Comparison of ENCODE assay signal across 9 mouse cellular contexts in genomic region chrX:155622961-155623599, GRCm38 (mm10). TPM values are rescaled to one million over a fixed set of nuclear protein-coding genes. Genes with fewer than 3 reads are reported as not detected.
DNase-seq lines count a peak whose midpoint lies in the region; ATAC-seq and TF ChIP-seq lines count a peak whose summit lies in the region.
"Had no signal": no experiment of that assay in that cellular context is flagged by ENCODE, and none has a peak within 500 bp of the region (broad histone marks: within the 10 kb centered on the region; RNA-seq: fewer than 3 reads in every experiment).

No protein-coding gene starts in this region.

- no peak overlapping the region for H3K27ac ChIP-seq in kidney, embryonic 14.5 days (ENCODE audit: low read depth, low read length)
- H3K27ac ChIP-seq in forebrain, embryonic 12.5 days, result no peak overlapping the region
- peak overlapping the region; percentile 25; the same call in 1 of the 2 replicates for H3K27ac ChIP-seq in midbrain, embryonic 12.5 days (replicated peaks)

- H3K4me1 ChIP-seq in kidney, embryonic 14.5 days (ENCODE audit: control insufficient read depth, insufficient read depth, low read length), result no peaks in the 10 kb centered on the region
- H3K4me1 ChIP-seq in forebrain, embryonic 12.5 days, result no peaks in the 10 kb centered on the region
- H3K4me1 ChIP-seq in midbrain, embryonic 12.5 days, result no peaks in the 10 kb centered on the region

- no peaks in the 10 kb centered on the region for H3K36me3 ChIP-seq in kidney, embryonic 14.5 days (ENCODE audit: control insufficient read depth, insufficient read depth, low read length)
- H3K36me3 ChIP-seq in forebrain, embryonic 12.5 days (replicated peaks), result no peaks in the 10 kb centered on the region
- no peaks in the 10 kb centered on the region for H3K36me3 ChIP-seq in midbrain, embryonic 12.5 days

- TF ChIP-seq CTCF in brain, embryonic 14.5 days (IDR thresholded peaks at IDR 0.05; ENCODE audit: borderline replicate concordance, extremely low read depth, insufficient read depth, insufficient read length), result no peak

- H3K4me3 ChIP-seq in kidney, embryonic 14.5 days (ENCODE audit: low read length), result peak overlapping the region; percentile 43
- H3K4me3 ChIP-seq in forebrain, embryonic 12.5 days (replicated peaks), result peak overlapping the region; percentile 54
- peak overlapping the region; percentile 54 for H3K4me3 ChIP-seq in midbrain, embryonic 12.5 days

- H3K27me3 ChIP-seq in kidney, embryonic 14.5 days (ENCODE audit: control insufficient read depth, insufficient read depth, low read length), result peaks cover 16% of the 10 kb centered on the region
- H3K27me3 ChIP-seq in forebrain, embryonic 12.5 days, result peaks cover 33% of the 10 kb centered on the region
- H3K27me3 ChIP-seq in midbrain, embryonic 12.5 days, result peaks cover 42% of the 10 kb centered on the region

- DNase-seq in kidney, adult 9 months, result no peak
- peak; percentile 48 for DNase-seq in brain, embryonic 14.5 days (ENCODE audit: low read depth)
- DNase-seq in layer of hippocampus, postnatal 14 days (ENCODE audit: low spot score in 2 of 2), result peak; percentile 7 to 8
- no peak for DNase-seq in B cell, adult 2 months
- DNase-seq in urinary bladder, postnatal 14 days (ENCODE audit: low spot score), result no peak

- H3K4me2 ChIP-seq in kidney, embryonic 14.5 days (replicated peaks; ENCODE audit: low read depth, low read length), result peak overlapping the region; percentile 88
- H3K4me2 ChIP-seq in forebrain, embryonic 12.5 days, result peak overlapping the region; percentile 81
- H3K4me2 ChIP-seq in midbrain, embryonic 12.5 days (replicated peaks), result peak overlapping the region; percentile 88

- ATAC-seq in kidney, embryonic 14.5 days (ENCODE audit: low FRiP score, low TSS enrichment), result peak; percentile 64
- ATAC-seq in forebrain, embryonic 12.5 days (ENCODE audit: low FRiP score), result peak; percentile 68
- peak; percentile 72 for ATAC-seq in midbrain, embryonic 12.5 days (ENCODE audit: low FRiP score, low read depth)

- WGBS in kidney, embryonic 14.5 days, result 26% methylated on average over 21 of the region's 69 CpGs
- 24% methylated on average over 22 of the region's 69 CpGs for WGBS in forebrain, embryonic 12.5 days
- WGBS in midbrain, embryonic 12.5 days, result 24% methylated on average over 21 of the region's 69 CpGs

- no peak for TF ChIP-seq POLR2A in brain, embryonic 14.5 days (IDR thresholded peaks at IDR 0.05; ENCODE audit: borderline replicate concordance, extremely low read depth, insufficient read depth, insufficient read length, poor library complexity, severe bottlenecking)

- H3K9ac ChIP-seq in kidney, embryonic 14.5 days (ENCODE audit: low read depth, low read length), result 0 out of 2 replicates have a peak overlapping the region, but pooled peaks have one; percentile 13
- H3K9ac ChIP-seq in forebrain, embryonic 12.5 days, result peak overlapping the region; percentile 49
- peak overlapping the region; percentile 51 for H3K9ac ChIP-seq in midbrain, embryonic 12.5 days (replicated peaks)

- no peaks in the 10 kb centered on the region for H3K9me3 ChIP-seq in kidney, embryonic 14.5 days (ENCODE audit: control insufficient read depth, low read length)
- H3K9me3 ChIP-seq in forebrain, embryonic 12.5 days, result no peaks in the 10 kb centered on the region
- no peaks in the 10 kb centered on the region for H3K9me3 ChIP-seq in midbrain, embryonic 12.5 days

RNA-seq across cellular contexts. Expression of gene Ptchd1, which starts 0.5 kb away (rescaled TPM):
- polyA plus RNA-seq in kidney, embryonic 14.5 days (2014; fragmentation: Nextera tagmentation; extraction: Ambion mirVana), result 1.0 and 1.3 TPM in 2 replicates
- polyA plus RNA-seq in brain, embryonic 14.5 days (2012; rRNA removed), result 2.1 and 6.6 TPM in 2 replicates
- 1.4 and 1.9 TPM in 2 replicates for polyA plus RNA-seq in forebrain, embryonic 12.5 days (2016; fragmentation: Nextera tagmentation; extraction: Ambion mirVana)
- 1 to 10 TPM; 5.2 to 7.5 TPM for total RNA-seq in layer of hippocampus, postnatal 14 days (2021)
- 2.6 and 2.7 TPM in 2 replicates for polyA plus RNA-seq in midbrain, embryonic 12.5 days (2016; fragmentation: Nextera tagmentation; extraction: Ambion mirVana)

RNA-seq across cellular contexts. Expression of gene Gm15155, which starts 1.5 kb away (rescaled TPM):
- polyA plus RNA-seq in kidney, embryonic 14.5 days (2014; fragmentation: Nextera tagmentation; extraction: Ambion mirVana), result not detected in 2 replicates
- polyA plus RNA-seq in brain, embryonic 14.5 days (2012; rRNA removed), result not detected in 2 replicates
- not detected in 2 replicates for polyA plus RNA-seq in forebrain, embryonic 12.5 days (2016; fragmentation: Nextera tagmentation; extraction: Ambion mirVana)
- total RNA-seq in layer of hippocampus, postnatal 14 days (2021), result not detected
- polyA plus RNA-seq in midbrain, embryonic 12.5 days (2016; fragmentation: Nextera tagmentation; extraction: Ambion mirVana), result not detected in 2 replicates
- total RNA-seq: layer of hippocampus, adult 18-20 months had no signal

Comparison
In these comparisons a context has a peak if more than half of its experiments do, and no peak if none do; other contexts are left out.
1. DNase-seq: peak in brain, embryonic 14.5 days (single experiment) and layer of hippocampus, postnatal 14 days (2 of 2); none in kidney, adult 9 months (single experiment), B cell, adult 2 months (0 of 2) and urinary bladder, postnatal 14 days (single experiment).
2. Peak in every context shown above with its lines, with median percentiles within 50 percentile points of each other: ATAC-seq, H3K4me2 ChIP-seq, H3K4me3 ChIP-seq and H3K9ac ChIP-seq.